Mouse (Mus musculus) olfactory bulb, adult 2 months (tissue): ENCODE measurements around the gene Tjp1. TPM values are rescaled to one million over a fixed set of nuclear protein-coding genes. Genes with fewer than 3 reads are reported as not detected.
A peak's percentile ranks its signal among the peaks of the same experiment; 100 is the strongest.

Source experiments
- H3K27ac ChIP-seq: fragments of 200-500 bp; 2 replicates; pipeline ENCODE4 v1.5.1; 2012; ENCODE audit warnings: low read depth, low read length; ENCODE audit not compliant: insufficient read depth
- H3K4me1 ChIP-seq: fragments of 200-500 bp; 2 replicates; pipeline ENCODE4 v1.6.1; 2012; ENCODE audit warnings: low read length; ENCODE audit not compliant: control insufficient read depth, insufficient read depth
- H3K4me3 ChIP-seq: fragments of 200-500 bp; 2 replicates; pipeline ENCODE4 v1.5.1; 2012; ENCODE audit warnings: mild to moderate bottlenecking, low read depth, low read length, moderate library complexity; ENCODE audit not compliant: insufficient read depth
- CTCF ChIP-seq: fragments of 200-500 bp; IDR thresholded peaks from 2 replicates; pipeline ENCODE4 v1.5.1; 2012; ENCODE audit warnings: low read depth, mild to moderate bottlenecking, low read length, moderate library complexity; ENCODE audit not compliant: insufficient read depth
- POLR2A ChIP-seq: fragments of 200-500 bp; IDR thresholded peaks from 2 replicates; pipeline ENCODE4 v1.6.1; 2012; ENCODE audit warnings: mild to moderate bottlenecking, low read depth, low read length, moderate library complexity; ENCODE audit not compliant: insufficient read depth
- WGBS: fragments of 180-500 bp; shearing (Covaris S2); methylation state at CpG from one replicate; pipeline ENCODE4 v1.1.7; 2018; 5-methylcytosine and 5-hydroxymethylcytosine counted together
- polyA plus RNA-seq: library from polyadenylated mRNA; stranded (reverse); fragments of >200 nt; gene quantifications from 2 replicates; pipeline ENCODE4 v1.2.4, GENCODE M21; 2012; ENCODE audit warnings: low replicate concordance; ENCODE audit not compliant: missing spikeins, insufficient read depth, insufficient read length

The Tjp1 gene
- polyA plus RNA-seq, 1 experiment: not detected

- Histone ChIP-seq H3K4me3 (no peak overlapping the region), H3K4me1 (peaks cover 7% of the 10 kb centered on the region), H3K27ac (no peak overlapping the region)
- no peak for TF ChIP-seq POLR2A
- TF ChIP-seq CTCF: no peak
- 72% methylated on average over 9 of the region's 9 CpGs for WGBS
Observed at GRCm38 (mm10) chr7:65378818-65379565, 148.6 kb downstream of the Tjp1 start.

GRCm38 (mm10) chr7:65377521-65377920 lies 150.1 kb downstream of the Tjp1 start:
- TF ChIP-seq CTCF: no peak
- TF ChIP-seq POLR2A: no peak
- WGBS: 92% methylated on average over 3 of the region's 3 CpGs
- H3K4me1 ChIP-seq: peaks cover 7% of the 10 kb centered on the region
- H3K4me3 ChIP-seq: no peak overlapping the region
- no peak overlapping the region; the same call in 1 of the 2 replicates for H3K27ac ChIP-seq

- WGBS: 88% methylated on average over 3 of the region's 3 CpGs
- H3K4me3 ChIP-seq: no peak overlapping the region
- peaks cover 3% of the 10 kb centered on the region for H3K4me1 ChIP-seq
- no peak overlapping the region for H3K27ac ChIP-seq
- TF ChIP-seq POLR2A (no peak), CTCF (no peak)
Observed at GRCm38 (mm10) chr7:65375621-65376020, 152.0 kb downstream of the Tjp1 start.

- no peak overlapping the region for H3K27ac ChIP-seq
- WGBS: 73% methylated on average over 8 of the region's 8 CpGs
- TF ChIP-seq CTCF: no peak
- TF ChIP-seq POLR2A: no peak
Observed at GRCm38 (mm10) chr7:65375176-65375575, 152.4 kb downstream of the Tjp1 start.

GRCm38 (mm10) chr7:65373336-65373735 lies 154.2 kb downstream of the Tjp1 start:
- Histone ChIP-seq H3K4me3 (no peak overlapping the region), H3K4me1 (peaks cover 3% of the 10 kb centered on the region), H3K27ac (no peak overlapping the region)
- 89% methylated on average over 8 of the region's 8 CpGs for WGBS
- TF ChIP-seq POLR2A (no peak), CTCF (no peak)

More at GRCm38 (mm10) chr7:65375176-65375575, 152.4 kb downstream of the Tjp1 start:
- Histone ChIP-seq H3K4me1 (peaks cover 3% of the 10 kb centered on the region), H3K4me3 (no peak overlapping the region)

- 0 out of 2 replicates have a peak overlapping the region, but pooled peaks have one; percentile 39 for H3K27ac ChIP-seq
- H3K4me3 ChIP-seq: no peak overlapping the region
- peaks cover 3% of the 10 kb centered on the region for H3K4me1 ChIP-seq
- WGBS: 64% methylated on average over 6 of the region's 6 CpGs
- TF ChIP-seq POLR2A (no peak), CTCF (no peak)
Observed at GRCm38 (mm10) chr7:65371765-65372164, 155.8 kb downstream of the Tjp1 start.

GRCm38 (mm10) chr7:65370787-65371616 lies 156.6 kb downstream of the Tjp1 start:
- under 1% methylated on average over 92 of the region's 92 CpGs for WGBS
- H3K27ac ChIP-seq: peak overlapping the region; percentile 77; the same call in 1 of the 2 replicates
- H3K4me1 ChIP-seq: peaks cover 6% of the 10 kb centered on the region
- H3K4me3 ChIP-seq: peak overlapping the region; percentile 88
- no peak for TF ChIP-seq CTCF
- TF ChIP-seq POLR2A: peak; percentile 68

- no peak for TF ChIP-seq POLR2A
- no peak for TF ChIP-seq CTCF
- H3K27ac ChIP-seq: no peak overlapping the region
Observed at GRCm38 (mm10) chr7:65370381-65370786, 157.2 kb downstream of the Tjp1 start.

GRCm38 (mm10) chr7:65369101-65369500 lies 158.5 kb downstream of the Tjp1 start:
- TF ChIP-seq POLR2A: no peak
- TF ChIP-seq CTCF: no peak
- 56% methylated on average over 5 of the region's 5 CpGs for WGBS
- Histone ChIP-seq H3K27ac (peak overlapping the region; percentile 82), H3K4me3 (no peak overlapping the region), H3K4me1 (peaks cover 3% of the 10 kb centered on the region; the same call in 1 of the 2 replicates)

More at GRCm38 (mm10) chr7:65370381-65370786, 157.2 kb downstream of the Tjp1 start:
- H3K4me1 ChIP-seq: peaks cover 6% of the 10 kb centered on the region
- H3K4me3 ChIP-seq: peak overlapping the region; percentile 88
- WGBS: under 1% methylated on average over 33 of the region's 46 CpGs
